Mouse (Mus musculus) bone marrow, adult 2 months (tissue): ENCODE data around the gene Fgfr2.

ENCODE experiments used
- CTCF ChIP-seq: fragments of 200-500 bp; IDR thresholded peaks from 2 replicates; pipeline ENCODE4 v1.5.1; 2011; ENCODE audit warnings: low read length, control low read depth; ENCODE audit not compliant: control insufficient read depth, insufficient read depth
- POLR2A ChIP-seq: fragments of 200-500 bp; IDR thresholded peaks from 2 replicates; pipeline ENCODE4 v1.6.1; 2011; ENCODE audit warnings: low read depth, mild to moderate bottlenecking, control low read depth, low read length, borderline replicate concordance; ENCODE audit not compliant: control insufficient read depth

DNA sequence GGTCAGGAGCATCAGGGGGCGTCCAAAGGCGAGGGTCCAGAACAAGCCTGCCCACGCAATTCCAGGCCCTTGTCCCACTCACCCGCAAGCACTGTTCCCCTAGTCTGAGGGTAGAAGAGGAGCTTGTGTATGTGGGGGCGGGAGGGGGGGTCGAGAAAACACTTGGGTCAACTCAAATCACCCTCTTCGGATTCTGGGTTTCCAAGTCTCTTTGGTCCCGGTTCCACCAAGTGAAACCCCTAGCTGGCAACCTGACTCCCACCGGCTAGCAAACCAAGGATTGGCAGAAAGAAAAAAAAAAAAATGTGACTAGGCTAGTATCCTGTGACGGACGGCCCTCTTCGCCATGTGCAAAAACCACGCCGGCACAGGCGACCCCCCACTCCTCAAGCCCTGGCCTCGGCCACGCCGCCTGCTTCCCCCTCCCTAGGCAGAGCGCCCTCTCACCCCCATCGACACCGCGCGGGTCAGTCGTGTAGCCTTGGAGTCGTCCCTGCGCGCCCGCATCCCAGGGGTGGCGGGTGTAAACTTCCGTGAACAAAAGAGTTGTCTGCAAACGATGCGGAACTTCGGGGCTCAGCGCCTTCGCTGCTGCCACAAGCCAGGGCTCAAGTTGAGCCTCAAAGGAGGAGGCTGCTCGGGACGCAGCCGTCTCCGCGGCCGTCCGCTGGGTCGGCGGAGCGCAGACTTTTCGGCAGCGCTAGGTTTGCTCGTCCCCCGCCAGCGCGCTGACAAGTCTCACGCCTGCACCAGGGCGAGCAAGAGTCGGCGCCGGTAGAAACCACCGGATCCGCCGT lies 310.3 kb downstream of the Fgfr2 start:
- TF ChIP-seq CTCF (no peak), POLR2A (peak; percentile 77; the same call in 1 of the 2 replicates)
